Comparison of ENCODE assay signal across 8 mouse cellular contexts in genomic region chr8:92960451-92960911, GRCm38 (mm10). TPM values are rescaled to one million over a fixed set of nuclear protein-coding genes. Genes with fewer than 3 reads are reported as not detected.
DNase-seq lines count a peak whose midpoint lies in the region; ATAC-seq and TF ChIP-seq lines count a peak whose summit lies in the region.

No protein-coding gene starts in this region.

- H3K79me2 ChIP-seq in heart, adult 2 months (replicated peaks; ENCODE audit: control insufficient read depth, insufficient read depth, low read length): no peaks in the 10 kb centered on the region

- H3K27me3 ChIP-seq in heart, adult 2 months (ENCODE audit: control insufficient read depth, insufficient read depth, low read length): peaks cover 5% of the 10 kb centered on the region; the same call in 1 of the 2 replicates
- H3K27me3 ChIP-seq in forebrain, postnatal 0 days (ENCODE audit: insufficient read depth, low read length): peaks cover 39% of the 10 kb centered on the region
- H3K27me3 ChIP-seq in limb, embryonic 15.5 days: peaks cover 67% of the 10 kb centered on the region

- 2% methylated on average over 42 of the region's 42 CpGs for WGBS in heart, adult 2 months
- under 1% methylated on average over 42 of the region's 42 CpGs for WGBS in forebrain, postnatal 0 days
- WGBS in limb, embryonic 15.5 days: under 1% methylated on average over 42 of the region's 42 CpGs

- H3K4me2 ChIP-seq in forebrain, postnatal 0 days (ENCODE audit: low read depth): peak overlapping the region; percentile 63
- peak overlapping the region; percentile 83 for H3K4me2 ChIP-seq in limb, embryonic 15.5 days

- H3K4me3 ChIP-seq in heart, adult 2 months: 0 out of 2 replicates have a peak overlapping the region, but pooled peaks have one; percentile 12
- peak overlapping the region; percentile 34 for H3K4me3 ChIP-seq in forebrain, postnatal 0 days (ENCODE audit: low read depth, low read length)
- H3K4me3 ChIP-seq in limb, embryonic 15.5 days: peak overlapping the region; percentile 42

- TF ChIP-seq CTCF in heart, adult 2 months (IDR thresholded peaks at IDR 0.05): peak; percentile 26
- no peak for TF ChIP-seq CTCF in forebrain, postnatal 0 days (IDR thresholded peaks at IDR 0.05; ENCODE audit: low read depth)

- TF ChIP-seq EP300 in heart, adult 2 months (IDR thresholded peaks at IDR 0.05; ENCODE audit: insufficient read depth, low read depth, low read length): no peak

- no peak for TF ChIP-seq POLR2A in heart, adult 2 months (IDR thresholded peaks at IDR 0.05; ENCODE audit: insufficient read depth, low read depth, low read length)

- no peak overlapping the region for H3K9ac ChIP-seq in heart, adult 2 months (ENCODE audit: low read depth, low read length)
- no peak overlapping the region for H3K9ac ChIP-seq in forebrain, postnatal 0 days
- H3K9ac ChIP-seq in limb, embryonic 15.5 days: 0 out of 2 replicates have a peak overlapping the region, but pooled peaks have one; percentile 20

- DNase-seq in heart, adult 2 months: peak in 1 of 2 experiments; percentile 27
- DNase-seq in heart, postnatal 36 days: no peak
- peak; percentile 19 for DNase-seq in Muller cell, postnatal 12 days (ENCODE audit: inconsistent ontology term)
- DNase-seq in forebrain, postnatal 0 days: no peak
- DNase-seq in frontal cortex, postnatal 10 days (ENCODE audit: low spot score in 2 of 2): no peak
- DNase-seq in right cerebral cortex, postnatal 10 days (ENCODE audit: low spot score in 2 of 2): no peak

- ATAC-seq in forebrain, postnatal 0 days: no peak; the same call in 1 of the 2 replicates
- 0 out of 2 replicates have a peak, but pooled peaks have one; percentile 44 for ATAC-seq in limb, embryonic 15.5 days (ENCODE audit: insufficient number of reproducible peaks, low FRiP score, low TSS enrichment, low read depth)
- ATAC-seq in erythroid progenitor cell, adult 5-6 weeks (replicated peaks; ENCODE audit: low FRiP score, poor library complexity, severe bottlenecking): no peak

- H3K4me1 ChIP-seq in heart, adult 2 months (ENCODE audit: control insufficient read depth, insufficient read depth, low read length): no peaks in the 10 kb centered on the region
- H3K4me1 ChIP-seq in forebrain, postnatal 0 days (ENCODE audit: insufficient read depth): no peaks in the 10 kb centered on the region
- peaks cover 12% of the 10 kb centered on the region for H3K4me1 ChIP-seq in limb, embryonic 15.5 days

- no peak overlapping the region for H3K27ac ChIP-seq in heart, adult 2 months
- H3K27ac ChIP-seq in forebrain, postnatal 0 days (ENCODE audit: low read depth, low read length): no peak overlapping the region
- no peak overlapping the region for H3K27ac ChIP-seq in limb, embryonic 15.5 days

- H3K9me3 ChIP-seq in forebrain, postnatal 0 days (ENCODE audit: low read length): no peaks in the 10 kb centered on the region
- no peaks in the 10 kb centered on the region for H3K9me3 ChIP-seq in limb, embryonic 15.5 days

- intact Hi-C loops in heart, adult 2 months (cut with DNase I): no loop called here
- intact Hi-C loops in heart, postnatal 36 days (cut with DNase I): no loop called here

- no peaks in the 10 kb centered on the region for H3K36me3 ChIP-seq in heart, adult 2 months (ENCODE audit: control insufficient read depth, insufficient read depth, low read length)
- no peaks in the 10 kb centered on the region for H3K36me3 ChIP-seq in forebrain, postnatal 0 days (ENCODE audit: insufficient read depth)
- no peaks in the 10 kb centered on the region for H3K36me3 ChIP-seq in limb, embryonic 15.5 days

RNA-seq across cellular contexts. Expression of gene Slc6a2, which starts 0.6 kb away (rescaled TPM):
- under 1 TPM; 0.08 to 0.14 TPM for total RNA-seq in heart, adult 2 months (2021)
- polyA plus RNA-seq in heart, adult 2 months (2012; rRNA removed): 0.18 and 0.23 TPM in 2 replicates
- total RNA-seq in heart, postnatal 36 days (2021): under 1 TPM; 0.05 to 0.11 TPM
- 0.08 TPM in 1 of 2 replicates, not detected in the other for total RNA-seq in forebrain, postnatal 0 days (2014; rRNA removed)
- polyA plus RNA-seq in forebrain, postnatal 0 days (2015; fragmentation: Nextera tagmentation; extraction: Ambion mirVana): not detected in 2 replicates
- polyA plus RNA-seq in limb, embryonic 15.5 days (2015; fragmentation: Nextera tagmentation; extraction: Ambion mirVana): 0.11 and 0.19 TPM in 2 replicates
- not detected in 2 replicates for total RNA-seq in erythroid progenitor cell, adult 5-6 weeks (2015; ENCODE audit: low replicate concordance)
- not detected in 2 replicates for total RNA-seq in erythroid progenitor cell, adult 5-6 weeks (2017; ENCODE audit: low replicate concordance)

RNA-seq across cellular contexts. Expression of gene Capns2, which starts 59.3 kb away (rescaled TPM):
- total RNA-seq in heart, adult 2 months (2021): not detected
- polyA plus RNA-seq in heart, adult 2 months (2012; rRNA removed): not detected in 2 replicates
- not detected for total RNA-seq in heart, postnatal 36 days (2021)
- total RNA-seq in forebrain, postnatal 0 days (2014; rRNA removed): 1.2 and 1.8 TPM in 2 replicates
- not detected in 2 replicates for polyA plus RNA-seq in forebrain, postnatal 0 days (2015; fragmentation: Nextera tagmentation; extraction: Ambion mirVana)
- polyA plus RNA-seq in limb, embryonic 15.5 days (2015; fragmentation: Nextera tagmentation; extraction: Ambion mirVana): 107 and 113 TPM in 2 replicates
- not detected in 2 replicates for total RNA-seq in erythroid progenitor cell, adult 5-6 weeks (2015; ENCODE audit: low replicate concordance)
- not detected in 2 replicates for total RNA-seq in erythroid progenitor cell, adult 5-6 weeks (2017; ENCODE audit: low replicate concordance)
